In genomic region chr17:56119981-56120880, GRCm38 (mm10) we compare ENCODE assay signal across 8 mouse cellular contexts. TPM values are rescaled to one million over a fixed set of nuclear protein-coding genes. Genes with fewer than 3 reads are reported as not detected.
A peak's percentile ranks its signal among the peaks of the same experiment; 100 is the strongest.
DNase-seq lines count a peak whose midpoint lies in the region; ATAC-seq lines count a peak whose summit lies in the region.

No protein-coding gene starts in this region.

- peak overlapping the region; percentile 25; the same call in 1 of the 2 replicates for H3K4me3 ChIP-seq in hindbrain, embryonic 10.5 days
- no peak overlapping the region for H3K4me3 ChIP-seq in hindbrain, embryonic 11.5 days (ENCODE audit: low read depth, low read length)
- H3K4me3 ChIP-seq in heart, embryonic 16.5 days (ENCODE audit: low read length), result peak overlapping the region; percentile 38
- H3K4me3 ChIP-seq in neural tube, embryonic 15.5 days (replicated peaks), result peak overlapping the region; percentile 2; the same call in 1 of the 2 replicates

- no peak overlapping the region for H3K27ac ChIP-seq in hindbrain, embryonic 10.5 days
- H3K27ac ChIP-seq in hindbrain, embryonic 11.5 days (ENCODE audit: low read depth, low read length), result no peak overlapping the region
- H3K27ac ChIP-seq in heart, embryonic 16.5 days (ENCODE audit: low read length), result peak overlapping the region; percentile 23; the same call in 1 of the 2 replicates
- no peak overlapping the region for H3K27ac ChIP-seq in neural tube, embryonic 15.5 days (replicated peaks)

- DNase-seq in hindbrain, embryonic 10.5 days (ENCODE audit: low spot score), result no peak
- no peak for DNase-seq in hindbrain, embryonic 11.5 days (ENCODE audit: low spot score)
- peak; percentile 73 for DNase-seq in cerebellum, adult 9-11 months
- peak; percentile 83 to 93 for DNase-seq in kidney, postnatal 25 days
- no peak for DNase-seq in right cerebral cortex, postnatal 36 days (ENCODE audit: low spot score in 2 of 2)

- peaks cover 38% of the 10 kb centered on the region for H3K4me1 ChIP-seq in hindbrain, embryonic 10.5 days (replicated peaks)
- peaks cover 3% of the 10 kb centered on the region; the same call in 1 of the 2 replicates for H3K4me1 ChIP-seq in hindbrain, embryonic 11.5 days (replicated peaks; ENCODE audit: control insufficient read depth, insufficient read depth, low read length)
- H3K4me1 ChIP-seq in heart, embryonic 16.5 days (ENCODE audit: control insufficient read depth, insufficient read depth, low read length), result peaks cover 17% of the 10 kb centered on the region
- H3K4me1 ChIP-seq in neural tube, embryonic 15.5 days, result peaks cover 17% of the 10 kb centered on the region

- no peak overlapping the region for H3K4me2 ChIP-seq in hindbrain, embryonic 11.5 days (replicated peaks; ENCODE audit: low read depth, low read length)
- H3K4me2 ChIP-seq in heart, embryonic 16.5 days (ENCODE audit: low read depth, low read length), result peak overlapping the region; percentile 61
- H3K4me2 ChIP-seq in neural tube, embryonic 15.5 days, result peak overlapping the region; percentile 20

- H3K9ac ChIP-seq in hindbrain, embryonic 11.5 days (ENCODE audit: low read depth, low read length), result no peak overlapping the region
- H3K9ac ChIP-seq in heart, embryonic 16.5 days (ENCODE audit: low read length), result peak overlapping the region; percentile 63
- no peak overlapping the region for H3K9ac ChIP-seq in neural tube, embryonic 15.5 days (replicated peaks)

- WGBS in hindbrain, embryonic 10.5 days, result 7% methylated on average over 66 of the region's 66 CpGs
- WGBS in hindbrain, embryonic 11.5 days, result 7% methylated on average over 66 of the region's 66 CpGs
- WGBS in heart, embryonic 16.5 days, result 4% methylated on average over 66 of the region's 66 CpGs
- 11% methylated on average over 60 of the region's 66 CpGs for WGBS in neural tube, embryonic 15.5 days

- peaks cover 96% of the 10 kb centered on the region for H3K27me3 ChIP-seq in hindbrain, embryonic 10.5 days (ENCODE audit: insufficient read depth, poor library complexity, severe bottlenecking)
- peaks cover 67% of the 10 kb centered on the region for H3K27me3 ChIP-seq in hindbrain, embryonic 11.5 days (ENCODE audit: control insufficient read depth, insufficient read depth, low read length)
- peaks cover 41% of the 10 kb centered on the region for H3K27me3 ChIP-seq in heart, embryonic 16.5 days (ENCODE audit: control insufficient read depth, insufficient read depth, low read length)
- H3K27me3 ChIP-seq in neural tube, embryonic 15.5 days (replicated peaks), result peaks cover 87% of the 10 kb centered on the region

- no peak for ATAC-seq in hindbrain, embryonic 11.5 days (ENCODE audit: low FRiP score)
- peak; percentile 20 for ATAC-seq in heart, embryonic 16.5 days (replicated peaks; ENCODE audit: extremely low read depth, insufficient read depth, low FRiP score)
- ATAC-seq in neural tube, embryonic 15.5 days (ENCODE audit: low FRiP score), result no peak
- no peak for ATAC-seq in CD4-positive, CD25-positive, alpha-beta regulatory T cell, adult 4 months

- H3K36me3 ChIP-seq in hindbrain, embryonic 10.5 days, result peaks cover 15% of the 10 kb centered on the region
- no peaks in the 10 kb centered on the region for H3K36me3 ChIP-seq in hindbrain, embryonic 11.5 days (ENCODE audit: control insufficient read depth, insufficient read depth, low read length)
- H3K36me3 ChIP-seq in heart, embryonic 16.5 days (ENCODE audit: control insufficient read depth, insufficient read depth), result peaks cover 4% of the 10 kb centered on the region; the same call in 1 of the 2 replicates
- H3K36me3 ChIP-seq in neural tube, embryonic 15.5 days, result peaks cover 30% of the 10 kb centered on the region

- H3K9me3 ChIP-seq in hindbrain, embryonic 10.5 days, result peaks cover 19% of the 10 kb centered on the region
- H3K9me3 ChIP-seq in hindbrain, embryonic 11.5 days (ENCODE audit: control insufficient read depth, low read length), result peaks cover 5% of the 10 kb centered on the region; the same call in 1 of the 2 replicates
- peaks cover 12% of the 10 kb centered on the region for H3K9me3 ChIP-seq in heart, embryonic 16.5 days (replicated peaks; ENCODE audit: control insufficient read depth, low read length)
- H3K9me3 ChIP-seq in neural tube, embryonic 15.5 days (replicated peaks), result peaks cover 10% of the 10 kb centered on the region

RNA-seq across cellular contexts. Expression of gene Lrg1, which starts 1.6 kb away (rescaled TPM):
- not detected in 2 replicates for polyA plus RNA-seq in hindbrain, embryonic 10.5 days (2016; fragmentation: Nextera tagmentation; extraction: Ambion mirVana)
- polyA plus RNA-seq in hindbrain, embryonic 11.5 days (2014; fragmentation: Nextera tagmentation; extraction: Ambion mirVana), result 0.21 TPM in 1 of 2 replicates, not detected in the other
- polyA plus RNA-seq in heart, embryonic 16.5 days (2015; fragmentation: Nextera tagmentation; extraction: Ambion mirVana), result 2.0 and 2.4 TPM in 2 replicates
- 0.22 and 0.63 TPM in 2 replicates for polyA plus RNA-seq in neural tube, embryonic 15.5 days (2015; fragmentation: Nextera tagmentation; extraction: Ambion mirVana)
- polyA plus RNA-seq in CD4-positive, CD25-positive, alpha-beta regulatory T cell, adult 4 months (2017; shearing (Covaris generic)), result not detected

RNA-seq across cellular contexts. Expression of gene Plin5, which starts 2.8 kb away (rescaled TPM):
- 0.39 and 0.42 TPM in 2 replicates for polyA plus RNA-seq in hindbrain, embryonic 10.5 days (2016; fragmentation: Nextera tagmentation; extraction: Ambion mirVana)
- polyA plus RNA-seq in hindbrain, embryonic 11.5 days (2014; fragmentation: Nextera tagmentation; extraction: Ambion mirVana), result 0.20 and 0.28 TPM in 2 replicates
- 1.6 and 2.7 TPM in 2 replicates for polyA plus RNA-seq in heart, embryonic 16.5 days (2015; fragmentation: Nextera tagmentation; extraction: Ambion mirVana)
- polyA plus RNA-seq in neural tube, embryonic 15.5 days (2015; fragmentation: Nextera tagmentation; extraction: Ambion mirVana), result 2.4 and 2.7 TPM in 2 replicates
- polyA plus RNA-seq in CD4-positive, CD25-positive, alpha-beta regulatory T cell, adult 4 months (2017; shearing (Covaris generic)), result not detected

RNA-seq across cellular contexts. Expression of gene Plin4, which starts 10.6 kb away (rescaled TPM):
- polyA plus RNA-seq in hindbrain, embryonic 10.5 days (2016; fragmentation: Nextera tagmentation; extraction: Ambion mirVana), result 0.04 and 0.06 TPM in 2 replicates
- 0.07 and 0.09 TPM in 2 replicates for polyA plus RNA-seq in hindbrain, embryonic 11.5 days (2014; fragmentation: Nextera tagmentation; extraction: Ambion mirVana)
- 1.7 TPM in 2 replicates for polyA plus RNA-seq in heart, embryonic 16.5 days (2015; fragmentation: Nextera tagmentation; extraction: Ambion mirVana)
- polyA plus RNA-seq in neural tube, embryonic 15.5 days (2015; fragmentation: Nextera tagmentation; extraction: Ambion mirVana), result 0.09 and 0.10 TPM in 2 replicates
- not detected for polyA plus RNA-seq in CD4-positive, CD25-positive, alpha-beta regulatory T cell, adult 4 months (2017; shearing (Covaris generic))

RNA-seq across cellular contexts. Expression of gene Sema6b, which starts 19.9 kb away (rescaled TPM):
- polyA plus RNA-seq in hindbrain, embryonic 10.5 days (2016; fragmentation: Nextera tagmentation; extraction: Ambion mirVana), result 2.3 and 3.8 TPM in 2 replicates
- 2.5 and 2.6 TPM in 2 replicates for polyA plus RNA-seq in hindbrain, embryonic 11.5 days (2014; fragmentation: Nextera tagmentation; extraction: Ambion mirVana)
- polyA plus RNA-seq in heart, embryonic 16.5 days (2015; fragmentation: Nextera tagmentation; extraction: Ambion mirVana), result 0.70 and 1.2 TPM in 2 replicates
- polyA plus RNA-seq in neural tube, embryonic 15.5 days (2015; fragmentation: Nextera tagmentation; extraction: Ambion mirVana), result 12.3 and 16.2 TPM in 2 replicates
- polyA plus RNA-seq in CD4-positive, CD25-positive, alpha-beta regulatory T cell, adult 4 months (2017; shearing (Covaris generic)), result not detected

RNA-seq across cellular contexts. Expression of gene Hdgfl2, which starts 40.8 kb away (rescaled TPM):
- polyA plus RNA-seq in hindbrain, embryonic 10.5 days (2016; fragmentation: Nextera tagmentation; extraction: Ambion mirVana), result 186 and 190 TPM in 2 replicates
- polyA plus RNA-seq in hindbrain, embryonic 11.5 days (2014; fragmentation: Nextera tagmentation; extraction: Ambion mirVana), result 100 and 113 TPM in 2 replicates
- polyA plus RNA-seq in heart, embryonic 16.5 days (2015; fragmentation: Nextera tagmentation; extraction: Ambion mirVana), result 82.7 and 88.3 TPM in 2 replicates
- polyA plus RNA-seq in neural tube, embryonic 15.5 days (2015; fragmentation: Nextera tagmentation; extraction: Ambion mirVana), result 124 and 134 TPM in 2 replicates
- 10 to 100 TPM; 39.4 to 58.4 TPM for polyA plus RNA-seq in CD4-positive, CD25-positive, alpha-beta regulatory T cell, adult 4 months (2017; shearing (Covaris generic))

Comparison
In these comparisons a context has a peak if more than half of its experiments do, and no peak if none do; other contexts are left out.
1. DNase-seq: peak in cerebellum, adult 9-11 months (single experiment) and kidney, postnatal 25 days (2 of 2); none in hindbrain, embryonic 10.5 days (single experiment), hindbrain, embryonic 11.5 days (single experiment) and right cerebral cortex, postnatal 36 days (0 of 2).